Mouse (Mus musculus): ENCODE data around the gene Olfr895. TPM values are rescaled to one million over a fixed set of nuclear protein-coding genes. Genes with fewer than 3 reads are reported as not detected.

Gene Olfr895
- polyA plus RNA-seq (2012) = not detected in 2 replicates

DNA sequence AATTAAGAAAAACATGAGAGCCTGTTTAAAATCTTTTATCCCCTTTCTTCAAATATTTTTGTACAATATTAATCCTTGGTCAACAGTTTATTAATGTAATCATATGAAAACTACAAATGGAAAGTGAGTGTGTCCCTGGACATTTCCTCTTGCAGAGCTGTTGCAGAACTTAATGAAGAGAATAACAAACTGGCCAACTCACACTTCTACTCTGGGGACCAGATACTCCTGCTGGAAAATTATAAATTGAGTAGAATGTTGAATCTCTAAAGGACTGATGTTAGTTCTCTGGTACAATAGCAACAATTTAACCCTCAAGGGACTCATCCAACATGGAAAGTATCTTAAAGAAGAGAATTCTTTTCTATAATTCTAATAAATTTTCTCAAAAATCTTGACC lies at the start of gene Olfr895:
Gene Olfr895, plus strand, starts transcription at position 301 of the 400 bp plus-strand sequence.
- no peaks in the 10 kb centered on the region for H3K36me3 ChIP-seq (ENCODE audit: control insufficient read depth)
- no peak within 1 kb of the TSS for H3K4me3 ChIP-seq (replicated peaks)
- TF ChIP-seq GATA1 (IDR thresholded peaks at IDR 0.05; ENCODE audit: low read length) (no peak), TAL1 (IDR thresholded peaks at IDR 0.05; ENCODE audit: low read length) (no peak)
- no peaks in the 10 kb centered on the region for H3K4me1 ChIP-seq (ENCODE audit: control insufficient read depth)
- no peaks in the 10 kb centered on the region for H3K27me3 ChIP-seq (ENCODE audit: control insufficient read depth)
- no peaks in the 10 kb centered on the region for H3K9me3 ChIP-seq (ENCODE audit: control insufficient read depth, low read length)

DNA sequence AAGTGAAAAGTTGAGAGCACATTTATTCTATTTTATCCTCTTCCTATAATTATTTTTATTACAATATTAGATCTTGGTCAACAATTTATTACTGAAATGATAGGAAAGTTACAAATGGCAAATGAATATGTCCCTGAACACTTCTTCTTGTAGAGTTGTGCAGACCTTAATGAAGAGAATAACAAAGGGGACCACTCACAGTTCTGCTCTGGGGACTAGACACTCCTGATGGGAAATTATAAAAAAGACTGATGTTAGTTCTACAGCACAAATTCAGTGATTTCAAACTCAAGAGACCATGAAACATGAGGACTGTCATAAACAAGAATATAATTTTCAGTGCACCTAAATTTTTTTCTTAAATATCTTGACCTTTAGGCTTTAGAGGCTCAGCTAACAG lies 15.2 kb upstream of the Olfr895 start, which contains the start of gene Olfr143:
Gene Olfr143, plus strand, starts transcription at position 301 of the 400 bp plus-strand sequence.
- Histone ChIP-seq H3K27me3 (ENCODE audit: control insufficient read depth) (no peaks in the 10 kb centered on the region), H3K4me1 (ENCODE audit: control insufficient read depth) (no peaks in the 10 kb centered on the region), H3K4me3 (replicated peaks) (no peak within 1 kb of the TSS), H3K36me3 (ENCODE audit: control insufficient read depth) (no peaks in the 10 kb centered on the region), H3K9me3 (ENCODE audit: control insufficient read depth, low read length) (no peaks in the 10 kb centered on the region)
- no peak for TF ChIP-seq GATA1 (IDR thresholded peaks at IDR 0.05; ENCODE audit: low read length)

DNA sequence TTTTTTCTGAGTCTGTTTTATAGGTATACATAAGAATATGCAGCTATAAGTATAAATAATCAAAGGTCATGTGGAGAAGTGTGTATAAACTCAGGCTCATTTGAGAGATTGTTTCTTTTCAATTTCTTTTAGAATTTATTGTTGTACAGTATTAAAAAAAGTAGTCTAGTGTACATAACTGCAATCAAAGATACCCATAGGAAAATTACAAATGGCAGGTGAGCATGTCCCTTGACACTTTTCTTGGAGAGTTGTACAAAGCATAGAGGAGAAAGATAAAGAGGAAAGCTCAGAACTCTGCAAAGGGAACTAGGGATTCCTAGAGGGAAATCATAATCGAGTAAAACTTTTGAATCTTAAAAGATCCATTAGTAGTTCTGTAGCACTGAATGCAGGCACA lies 23.2 kb downstream of the Olfr895 start, which contains the start of gene Olfr896-ps1:
Gene Olfr896-ps1, plus strand, starts transcription at position 301 of the 400 bp plus-strand sequence.
- H3K4me3 ChIP-seq (replicated peaks) = no peak within 1 kb of the TSS
- no peaks in the 10 kb centered on the region for H3K36me3 ChIP-seq (ENCODE audit: control insufficient read depth)
- H3K9me3 ChIP-seq (ENCODE audit: control insufficient read depth, low read length) = no peaks in the 10 kb centered on the region
- TF ChIP-seq TAL1 (IDR thresholded peaks at IDR 0.05; ENCODE audit: low read length) = no peak
- TF ChIP-seq GATA1 (IDR thresholded peaks at IDR 0.05; ENCODE audit: low read length) = no peak
- H3K4me1 ChIP-seq (ENCODE audit: control insufficient read depth) = no peaks in the 10 kb centered on the region
- no peaks in the 10 kb centered on the region for H3K27me3 ChIP-seq (ENCODE audit: control insufficient read depth)

Other genes with a start within 250 kb of the Olfr895 start
- not detected in 2 replicates for gene Olfr883, start 242.0 kb upstream of the Olfr895 start, polyA plus RNA-seq (2012)
- not detected in 2 replicates for gene Olfr884, start 221.3 kb upstream of the Olfr895 start, polyA plus RNA-seq (2012)
- gene Olfr885, start 206.5 kb upstream of the Olfr895 start, polyA plus RNA-seq (2012) = not detected in 2 replicates
- gene Olfr887, start 183.8 kb upstream of the Olfr895 start, polyA plus RNA-seq (2012) = not detected in 2 replicates
- gene Olfr888, start 159.7 kb upstream of the Olfr895 start, polyA plus RNA-seq (2012) = not detected in 2 replicates
- gene Olfr889, start 152.7 kb upstream of the Olfr895 start, polyA plus RNA-seq (2012) = not detected in 2 replicates
- not detected in 2 replicates for gene Olfr890, start 125.3 kb upstream of the Olfr895 start, polyA plus RNA-seq (2012)
- not detected in 2 replicates for gene Olfr891, start 87.0 kb upstream of the Olfr895 start, polyA plus RNA-seq (2012)
- not detected in 2 replicates for gene Olfr893, start 59.5 kb upstream of the Olfr895 start, polyA plus RNA-seq (2012)
- gene Olfr894, start 49.8 kb upstream of the Olfr895 start, polyA plus RNA-seq (2012) = not detected in 2 replicates
- gene Olfr143, start 15.1 kb upstream of the Olfr895 start, polyA plus RNA-seq (2012) = not detected in 2 replicates
- gene Olfr896-ps1, start 23.3 kb downstream of the Olfr895 start, polyA plus RNA-seq (2012) = not detected in 2 replicates
- gene Olfr25, start 61.2 kb downstream of the Olfr895 start, polyA plus RNA-seq (2012) = not detected in 2 replicates
- not detected in 2 replicates for gene Olfr898, start 80.6 kb downstream of the Olfr895 start, polyA plus RNA-seq (2012)
- not detected in 2 replicates for gene Olfr250, start 99.0 kb downstream of the Olfr895 start, polyA plus RNA-seq (2012)
- gene Olfr251, start 109.2 kb downstream of the Olfr895 start, polyA plus RNA-seq (2012) = not detected in 2 replicates
- not detected in 2 replicates for gene Olfr147, start 133.8 kb downstream of the Olfr895 start, polyA plus RNA-seq (2012)
- not detected in 2 replicates for gene Olfr901, start 161.6 kb downstream of the Olfr895 start, polyA plus RNA-seq (2012)
- not detected in 2 replicates for gene Olfr902, start 179.8 kb downstream of the Olfr895 start, polyA plus RNA-seq (2012)
- gene Olfr904, start 195.3 kb downstream of the Olfr895 start, polyA plus RNA-seq (2012) = not detected in 2 replicates
- not detected in 2 replicates for gene Olfr905, start 203.3 kb downstream of the Olfr895 start, polyA plus RNA-seq (2012)
- gene Olfr906, start 219.2 kb downstream of the Olfr895 start, polyA plus RNA-seq (2012) = 0.01 TPM in 1 of 2 replicates, not detected in the other
- gene Olfr907, start 227.9 kb downstream of the Olfr895 start, polyA plus RNA-seq (2012) = not detected in 2 replicates

All from erythroblast, embryonic 14.5 days (primary cell).